Mouse (Mus musculus) embryonic fibroblast, embryonic 13.5 days (primary cell): ENCODE results near the gene Gtsf1. TPM values are rescaled to one million over a fixed set of nuclear protein-coding genes. Genes with fewer than 3 reads are reported as not detected.

Experiments used
- H3K27ac ChIP-seq: 2 replicates; pipeline ENCODE4 v1.5.1; 2012; ENCODE audit warnings: low read length, control low read depth, inconsistent platforms; ENCODE audit not compliant: insufficient read depth
- H3K4me1 ChIP-seq: 2 replicates; pipeline ENCODE4 v1.6.1; 2011; ENCODE audit warnings: low read length; ENCODE audit not compliant: control insufficient read depth, insufficient read depth
- H3K4me3 ChIP-seq: 2 replicates; pipeline ENCODE4 v1.5.1; 2011; ENCODE audit warnings: mild to moderate bottlenecking, control low read depth, low read length; ENCODE audit not compliant: insufficient read depth
- CTCF ChIP-seq: IDR thresholded peaks from 2 replicates; pipeline ENCODE4 v1.5.1; 2011; ENCODE audit warnings: mild to moderate bottlenecking, control low read depth, low read length, moderate library complexity, borderline replicate concordance; ENCODE audit not compliant: insufficient read depth
- POLR2A ChIP-seq: IDR thresholded peaks from 2 replicates; pipeline ENCODE4 v1.6.1; 2011; ENCODE audit warnings: low read depth, mild to moderate bottlenecking, control low read depth, low read length, moderate library complexity
- polyA plus RNA-seq: library from polyadenylated mRNA; stranded (reverse); fragments of >200 nt; gene quantifications from 2 replicates; pipeline ENCODE4 v1.2.4, GENCODE M21; 2011; ENCODE audit warnings: low read depth; ENCODE audit not compliant: missing spikeins, insufficient read length

Gene Gtsf1
- polyA plus RNA-seq, 1 experiment, result not detected

GRCm38 (mm10) chr15:103378665-103379356, 51.5 kb downstream of the Gtsf1 start:
- peak overlapping the region; percentile 92 for H3K27ac ChIP-seq
- no peak for TF ChIP-seq POLR2A
- TF ChIP-seq CTCF, result no peak

DNA sequence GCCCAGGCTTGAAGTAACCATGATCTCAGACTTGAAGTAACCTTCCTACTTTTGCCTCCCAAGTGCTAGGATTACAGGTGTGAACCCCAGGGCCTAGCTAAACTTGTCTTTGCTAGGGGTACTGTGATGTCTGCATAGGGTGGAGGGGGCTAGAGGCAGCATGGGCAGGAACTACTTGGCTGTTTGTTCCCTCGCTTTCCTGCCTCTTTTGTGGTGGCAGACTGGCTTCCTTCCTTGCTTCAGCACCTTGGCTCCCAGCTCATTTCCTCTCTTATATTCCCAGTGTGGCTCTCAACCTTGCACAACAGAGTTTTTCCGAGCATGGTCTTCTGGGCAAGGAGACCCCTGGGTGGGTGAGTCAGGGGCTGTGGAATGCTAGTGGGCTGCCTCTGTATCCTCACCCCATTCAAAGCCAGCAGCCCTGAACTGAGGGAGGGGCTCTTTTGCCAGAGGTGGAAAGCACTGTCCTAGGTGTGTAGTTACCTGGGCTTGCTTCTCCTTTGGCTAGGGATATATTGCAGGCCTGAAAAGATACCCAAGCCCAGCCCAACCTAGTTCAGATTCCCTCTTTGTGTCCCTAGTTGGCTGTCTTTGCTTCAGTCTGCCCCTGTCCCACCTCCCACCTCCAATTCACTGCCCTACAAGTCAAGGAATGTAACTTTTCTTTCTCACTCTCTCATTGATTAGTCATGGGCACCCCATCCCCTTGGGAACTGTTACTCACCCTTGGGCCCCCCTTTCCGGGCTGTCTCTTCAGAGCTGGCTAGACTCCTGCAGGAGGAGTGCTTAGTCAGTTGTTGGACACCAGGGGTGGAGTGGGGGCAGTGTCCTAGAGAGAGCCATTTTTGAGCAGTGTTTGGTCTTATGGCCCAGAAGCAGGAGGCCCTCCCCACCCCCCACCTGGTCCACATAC, 52.3 kb downstream of the Gtsf1 start:
- H3K4me1 ChIP-seq, result peaks cover 13% of the 10 kb centered on the region
- TF ChIP-seq CTCF (no peak), POLR2A (0 out of 2 replicates have a peak, but pooled peaks have one; percentile 13)
- peak overlapping the region; percentile 92 for H3K27ac ChIP-seq
- H3K4me3 ChIP-seq, result no peak overlapping the region

More at GRCm38 (mm10) chr15:103378665-103379356, 51.5 kb downstream of the Gtsf1 start:
- no peak overlapping the region for H3K4me3 ChIP-seq
- peaks cover 19% of the 10 kb centered on the region for H3K4me1 ChIP-seq

DNA sequence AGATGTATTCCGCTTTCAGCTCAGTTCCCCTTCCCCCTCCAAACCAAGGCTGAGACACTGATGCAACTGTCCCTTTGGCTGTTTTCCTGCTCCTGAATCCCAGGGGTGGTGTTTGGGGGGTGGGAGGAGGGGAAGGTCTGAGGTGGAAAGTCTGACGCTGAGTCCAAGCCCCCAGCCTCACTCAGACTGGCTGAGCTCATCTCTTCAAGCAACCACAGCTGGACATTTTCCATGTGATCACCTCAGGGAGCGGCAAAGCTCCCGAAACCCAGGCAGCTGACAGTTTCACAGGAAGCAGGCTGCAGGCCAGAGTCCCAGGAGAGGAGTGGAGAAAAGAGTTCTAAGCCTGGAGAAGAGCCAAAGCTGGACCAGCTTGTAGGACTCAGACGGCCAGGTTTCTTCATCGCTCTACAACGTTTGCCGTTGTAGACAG, 53.4 kb downstream of the Gtsf1 start:
- no peak for TF ChIP-seq CTCF
- TF ChIP-seq POLR2A, result no peak
- peak overlapping the region; percentile 76 for H3K27ac ChIP-seq
- H3K4me3 ChIP-seq, result no peak overlapping the region
- peaks cover 14% of the 10 kb centered on the region for H3K4me1 ChIP-seq

- Histone ChIP-seq H3K4me1 (peaks cover 23% of the 10 kb centered on the region), H3K27ac (no peak overlapping the region), H3K4me3 (no peak overlapping the region)
- TF ChIP-seq POLR2A (no peak), CTCF (no peak)
Observed at GRCm38 (mm10) chr15:103375112-103375800, 55.0 kb downstream of the Gtsf1 start.

- Histone ChIP-seq H3K4me1 (peaks cover 31% of the 10 kb centered on the region), H3K4me3 (no peak overlapping the region), H3K27ac (no peak overlapping the region)
- TF ChIP-seq POLR2A (no peak), CTCF (no peak)
Observed at GRCm38 (mm10) chr15:103372461-103372860, 57.8 kb downstream of the Gtsf1 start.

GRCm38 (mm10) chr15:103371741-103372140, 58.5 kb downstream of the Gtsf1 start:
- Histone ChIP-seq H3K4me3 (no peak overlapping the region), H3K27ac (peak overlapping the region; percentile 71), H3K4me1 (peaks cover 36% of the 10 kb centered on the region)
- TF ChIP-seq POLR2A (no peak), CTCF (no peak)

GRCm38 (mm10) chr15:103371208-103371607, 59.1 kb downstream of the Gtsf1 start:
- no peak overlapping the region for H3K4me3 ChIP-seq
- H3K4me1 ChIP-seq, result peaks cover 36% of the 10 kb centered on the region
- peak overlapping the region; percentile 71 for H3K27ac ChIP-seq
- TF ChIP-seq POLR2A, result no peak
- TF ChIP-seq CTCF, result no peak

DNA sequence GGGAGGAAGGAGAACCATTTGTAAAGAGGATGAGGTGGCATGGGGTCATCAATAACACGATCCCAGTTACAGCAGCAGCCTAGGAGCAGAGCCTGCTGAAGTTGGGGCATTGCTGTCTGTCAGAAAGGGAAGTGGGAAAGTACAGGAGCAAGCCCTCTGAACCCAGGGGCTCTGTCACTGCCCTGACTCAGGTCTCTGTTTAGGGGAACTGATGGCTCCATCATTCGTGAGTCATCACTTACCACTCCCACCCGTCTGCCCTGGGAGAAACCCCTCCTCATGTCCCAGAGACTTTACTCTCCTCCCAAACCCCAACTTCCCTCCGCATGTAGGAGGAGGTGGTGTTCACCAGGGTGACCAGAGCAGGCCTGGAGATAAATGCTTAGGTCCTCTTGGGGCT, 59.8 kb downstream of the Gtsf1 start:
- H3K4me3 ChIP-seq, result no peak overlapping the region
- peak overlapping the region; percentile 71 for H3K27ac ChIP-seq
- peaks cover 36% of the 10 kb centered on the region for H3K4me1 ChIP-seq
- TF ChIP-seq CTCF, result no peak
- TF ChIP-seq POLR2A, result 0 out of 2 replicates have a peak, but pooled peaks have one; percentile 8

DNA sequence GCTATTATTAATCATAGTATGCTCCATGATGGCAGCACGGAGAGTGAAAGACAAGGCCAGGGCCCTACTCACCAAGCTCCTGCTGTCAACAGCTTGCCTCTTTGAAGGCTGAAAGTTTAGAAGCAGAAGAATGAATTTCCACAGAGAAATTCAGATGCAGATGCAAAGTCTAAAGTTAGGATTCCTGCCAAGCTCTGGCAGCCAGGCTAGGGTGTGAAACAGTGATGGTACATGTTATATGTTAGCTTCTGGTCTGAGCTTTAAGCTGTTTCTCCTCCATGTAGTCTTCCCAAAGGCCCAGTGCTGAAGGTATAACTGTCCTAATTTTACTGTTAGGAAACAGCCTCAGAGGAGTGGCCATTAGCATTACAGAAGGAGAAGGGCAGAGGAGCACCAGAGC, 61.1 kb downstream of the Gtsf1 start:
- Histone ChIP-seq H3K27ac (peak overlapping the region; percentile 71), H3K4me3 (no peak overlapping the region), H3K4me1 (peaks cover 36% of the 10 kb centered on the region)
- TF ChIP-seq POLR2A, result no peak
- no peak for TF ChIP-seq CTCF

DNA sequence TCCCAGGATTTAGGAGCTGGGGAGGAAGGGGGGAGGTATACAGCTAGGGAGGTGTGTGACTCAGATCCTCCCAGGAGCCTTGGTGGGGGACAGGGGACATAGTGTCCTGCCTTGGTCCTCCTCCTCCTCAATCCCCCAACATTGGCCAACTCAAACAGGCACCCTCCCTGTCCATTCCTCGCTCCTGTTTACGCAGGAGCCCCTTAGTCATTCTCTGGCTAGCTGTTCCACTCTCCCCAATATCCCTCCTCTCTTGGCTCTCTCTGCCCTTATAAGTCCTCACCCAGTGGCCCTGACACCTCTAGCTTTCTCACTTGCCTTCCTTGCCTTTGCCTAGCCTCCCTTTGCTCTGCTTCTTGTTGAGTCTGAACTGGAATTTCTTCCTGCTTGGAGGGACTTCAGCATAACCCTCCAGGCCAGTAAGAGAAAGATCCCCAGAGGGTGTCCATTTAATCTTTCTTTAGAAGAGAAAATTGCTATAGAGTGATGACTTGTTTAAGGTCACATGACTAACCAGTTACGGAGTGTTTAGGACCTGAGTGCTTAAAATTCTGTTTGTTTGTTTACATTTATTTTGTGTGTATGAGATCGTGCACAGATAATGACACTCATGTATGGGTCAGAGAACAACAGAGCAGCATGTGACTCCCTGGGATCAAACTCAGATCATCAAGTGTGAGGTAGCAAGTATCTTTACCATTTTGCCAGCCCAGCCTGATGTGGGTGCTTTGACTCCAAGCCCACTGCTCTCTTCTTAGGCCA, 61.9 kb downstream of the Gtsf1 start:
- Histone ChIP-seq H3K4me3 (no peak overlapping the region), H3K4me1 (peaks cover 36% of the 10 kb centered on the region), H3K27ac (peak overlapping the region; percentile 71)
- TF ChIP-seq POLR2A, result no peak
- TF ChIP-seq CTCF, result no peak
